Mouse (Mus musculus) midbrain, postnatal 0 days (tissue): ENCODE measurements around the gene Yy1. TPM values are rescaled to one million over a fixed set of nuclear protein-coding genes. Genes with fewer than 3 reads are reported as not detected.

ENCODE experiments used
- ATAC-seq: fragments of 200-750 bp; cut with Nextera tagmentation; 2 replicates; pipeline ENCODE4 v1.8.0; 2017; ENCODE audit warnings: moderate number of reproducible peaks, mild to moderate bottlenecking, moderate TSS enrichment, moderate library complexity; ENCODE audit not compliant: low FRiP score
- DNase-seq: peaks from one replicate; pipeline ENCODE4 v3.0.0-alpha.2; 2015; ENCODE audit warnings: low spot score
- H3K27ac ChIP-seq: fragments of 300-500 bp; sonication (generic); 2 replicates; pipeline ENCODE4 v1.5.1; 2014; ENCODE audit warnings: low read depth, mild to moderate bottlenecking, low read length, mixed read lengths
- H3K27me3 ChIP-seq: fragments of 300-500 bp; sonication (generic); 2 replicates; pipeline ENCODE4 v1.6.1; 2014; ENCODE audit warnings: low read length, control low read depth, mixed read lengths; ENCODE audit not compliant: insufficient read depth
- H3K36me3 ChIP-seq: fragments of 300-500 bp; sonication (generic); 2 replicates; pipeline ENCODE4 v1.6.1; 2014; ENCODE audit warnings: low read length, control low read depth, mixed read lengths; ENCODE audit not compliant: insufficient read depth
- H3K4me1 ChIP-seq: fragments of 300-500 bp; sonication (generic); 2 replicates; pipeline ENCODE4 v1.6.1; 2014; ENCODE audit warnings: mild to moderate bottlenecking, control low read depth, antibody characterized with exemption, low read length, mixed read lengths; ENCODE audit not compliant: insufficient read depth
- H3K4me2 ChIP-seq: fragments of 300-500 bp; sonication (generic); 2 replicates; pipeline ENCODE4 v1.6.1; 2014; ENCODE audit warnings: low read depth, mild to moderate bottlenecking, low read length, mixed read lengths; ENCODE audit not compliant: poor library complexity, severe bottlenecking
- H3K4me3 ChIP-seq: fragments of 300-500 bp; sonication (generic); 2 replicates; pipeline ENCODE4 v1.5.1; 2014; ENCODE audit warnings: low read depth, mild to moderate bottlenecking, low read length, moderate library complexity
- H3K9ac ChIP-seq: fragments of 300-500 bp; sonication (generic); replicated peaks from 2 replicates; pipeline ENCODE4 v1.6.1; 2014; ENCODE audit warnings: mild to moderate bottlenecking, low read length, moderate library complexity, mixed read lengths; ENCODE audit not compliant: poor library complexity, severe bottlenecking
- H3K9me3 ChIP-seq: fragments of 300-500 bp; sonication (generic); 2 replicates; pipeline ENCODE4 v1.6.1; 2016; ENCODE audit warnings: low read length, control low read depth
- CTCF ChIP-seq: IDR thresholded peaks from 2 replicates; pipeline ENCODE4 v1.5.1; 2016; ENCODE audit warnings: antibody characterized with exemption, mild to moderate bottlenecking
- WGBS: fragments of 180-500 bp; shearing (Covaris S2); extraction: QIAGEN DNeasy Blood & Tissue Kit; methylation state at CpG from one replicate; pipeline ENCODE4 v1.1.7; 2014; 5-methylcytosine and 5-hydroxymethylcytosine counted together
- polyA plus RNA-seq: library from polyadenylated mRNA; unstranded; fragments of >200 nt; fragmentation: Nextera tagmentation; extraction: Ambion mirVana; gene quantifications from 2 replicates; pipeline ENCODE4 v1.2.1, GENCODE M21; 2015
- total RNA-seq: library from RNA; depleted of rRNA; stranded (reverse); fragments of >200 nt; gene quantifications from 2 replicates; pipeline ENCODE4 v1.2.3, GENCODE M21; 2014; rRNA removed

Gene Yy1
- total RNA-seq (35.4 and 38.3 TPM in 2 replicates), polyA plus RNA-seq (7.4 and 9.2 TPM in 2 replicates)

- WGBS = under 1% methylated on average over 85 of the region's 127 CpGs
- H3K27me3 ChIP-seq = no peaks in the 10 kb centered on the region
These were observed at the start of gene Yy1 for GRCm38 (mm10) chr12:108792546-108793452. Gene Yy1 (plus strand): TSS chr12:108792973.

GRCm38 (mm10) chr12:108745990-108746389 is 46.8 kb upstream of the Yy1 start:
- no peak for DNase-seq
- Histone ChIP-seq H3K4me3 (no peak overlapping the region), H3K27me3 (no peaks in the 10 kb centered on the region)

More at GRCm38 (mm10) chr12:108792546-108793452, at the start of gene Yy1:
- ATAC-seq (peak; percentile 95), DNase-seq (peak; percentile 99)
- Histone ChIP-seq H3K4me3 (peak within 1 kb of the TSS; percentile 99), H3K27ac (peak within 1 kb of the TSS; percentile 99), H3K4me1 (peaks cover 12% of the 10 kb centered on the region), H3K9me3 (no peaks in the 10 kb centered on the region), H3K36me3 (no peaks in the 10 kb centered on the region), H3K4me2 (peak within 1 kb of the TSS; percentile 55), H3K9ac (peak within 1 kb of the TSS; percentile 89)
- TF ChIP-seq CTCF = peak; percentile 36; the same call in 1 of the 2 replicates

GRCm38 (mm10) chr12:108749019-108749418 is 43.8 kb upstream of the Yy1 start:
- Histone ChIP-seq H3K4me1 (no peaks in the 10 kb centered on the region), H3K27ac (no peak overlapping the region), H3K4me2 (no peak overlapping the region), H3K27me3 (no peaks in the 10 kb centered on the region), H3K9ac (no peak overlapping the region), H3K4me3 (no peak overlapping the region), H3K36me3 (no peaks in the 10 kb centered on the region), H3K9me3 (no peaks in the 10 kb centered on the region)
- no peak for TF ChIP-seq CTCF
- 49% methylated on average over 6 of the region's 6 CpGs for WGBS
- no peak for ATAC-seq
- no peak for DNase-seq

More at GRCm38 (mm10) chr12:108745990-108746389, 46.8 kb upstream of the Yy1 start:
- Histone ChIP-seq H3K4me2 (no peak overlapping the region), H3K36me3 (no peaks in the 10 kb centered on the region), H3K4me1 (no peaks in the 10 kb centered on the region), H3K9me3 (no peaks in the 10 kb centered on the region), H3K9ac (no peak overlapping the region), H3K27ac (no peak overlapping the region)
- ATAC-seq = no peak
- TF ChIP-seq CTCF = no peak

- H3K4me3 ChIP-seq = no peak overlapping the region
- H3K36me3 ChIP-seq = no peaks in the 10 kb centered on the region
- no peak for DNase-seq
- no peaks in the 10 kb centered on the region for H3K4me1 ChIP-seq
- no peaks in the 10 kb centered on the region for H3K9me3 ChIP-seq
- TF ChIP-seq CTCF = no peak
- H3K4me2 ChIP-seq = no peak overlapping the region
- WGBS = 85% methylated on average over 9 of the region's 9 CpGs
- H3K9ac ChIP-seq = no peak overlapping the region
- no peak for ATAC-seq
- no peak overlapping the region for H3K27ac ChIP-seq
- H3K27me3 ChIP-seq = no peaks in the 10 kb centered on the region
These were observed 43.3 kb upstream of the Yy1 start for GRCm38 (mm10) chr12:108749454-108749853.

GRCm38 (mm10) chr12:108750226-108750625 is 42.5 kb upstream of the Yy1 start:
- TF ChIP-seq CTCF = no peak
- ATAC-seq (no peak), DNase-seq (no peak)
- Histone ChIP-seq H3K4me3 (no peak overlapping the region), H3K27me3 (no peaks in the 10 kb centered on the region), H3K4me1 (no peaks in the 10 kb centered on the region), H3K36me3 (no peaks in the 10 kb centered on the region), H3K9ac (no peak overlapping the region), H3K9me3 (no peaks in the 10 kb centered on the region), H3K4me2 (no peak overlapping the region), H3K27ac (no peak overlapping the region)
- 88% methylated on average over 3 of the region's 3 CpGs for WGBS

GRCm38 (mm10) chr12:108751790-108752189 is 41.0 kb upstream of the Yy1 start:
- no peak for ATAC-seq

More at GRCm38 (mm10) chr12:108751790-108752189, 41.0 kb upstream of the Yy1 start:
- Histone ChIP-seq H3K27me3 (no peaks in the 10 kb centered on the region), H3K36me3 (no peaks in the 10 kb centered on the region), H3K9ac (no peak overlapping the region), H3K27ac (no peak overlapping the region), H3K9me3 (no peaks in the 10 kb centered on the region), H3K4me2 (no peak overlapping the region), H3K4me1 (no peaks in the 10 kb centered on the region), H3K4me3 (no peak overlapping the region)
- no peak for TF ChIP-seq CTCF
- 33% methylated on average over 9 of the region's 9 CpGs for WGBS
- no peak for DNase-seq
